Mouse (Mus musculus) midbrain, embryonic 12.5 days (tissue): ENCODE data around the gene Metrn. TPM values are rescaled to one million over a fixed set of nuclear protein-coding genes. Genes with fewer than 3 reads are reported as not detected.

ENCODE experiments used
- ATAC-seq: fragments of 200-750 bp; cut with Nextera tagmentation; 2 replicates; pipeline ENCODE4 v1.8.0; 2017; ENCODE audit warnings: low read depth, moderate TSS enrichment, moderate library complexity; ENCODE audit not compliant: low FRiP score
- H3K27ac ChIP-seq: fragments of 300-500 bp; sonication (generic); replicated peaks from 2 replicates; pipeline ENCODE4 v1.5.1; 2016; ENCODE audit warnings: mild to moderate bottlenecking
- H3K27me3 ChIP-seq: fragments of 300-500 bp; sonication (generic); 2 replicates; pipeline ENCODE4 v1.6.1; 2016; ENCODE audit warnings: mild to moderate bottlenecking
- H3K36me3 ChIP-seq: fragments of 300-500 bp; sonication (generic); 2 replicates; pipeline ENCODE4 v1.6.1; 2016
- H3K4me1 ChIP-seq: fragments of 300-500 bp; sonication (generic); 2 replicates; pipeline ENCODE4 v1.6.1; 2016
- H3K4me2 ChIP-seq: fragments of 300-500 bp; sonication (generic); replicated peaks from 2 replicates; pipeline ENCODE4 v1.6.1; 2016; ENCODE audit warnings: mild to moderate bottlenecking, moderate library complexity
- H3K4me3 ChIP-seq: fragments of 300-500 bp; sonication (generic); 2 replicates; pipeline ENCODE4 v1.5.1; 2016; ENCODE audit warnings: mild to moderate bottlenecking
- H3K9ac ChIP-seq: fragments of 300-500 bp; sonication (generic); replicated peaks from 2 replicates; pipeline ENCODE4 v1.6.1; 2016; ENCODE audit warnings: mild to moderate bottlenecking, moderate library complexity
- H3K9me3 ChIP-seq: fragments of 300-500 bp; sonication (generic); 2 replicates; pipeline ENCODE4 v1.6.1; 2016; ENCODE audit warnings: mild to moderate bottlenecking
- WGBS: fragments of 180-500 bp; shearing (Covaris S2); methylation state at CpG from one replicate; pipeline ENCODE4 v1.1.7; 2016; 5-methylcytosine and 5-hydroxymethylcytosine counted together
- polyA plus RNA-seq: library from polyadenylated mRNA; unstranded; fragments of >200 nt; fragmentation: Nextera tagmentation; extraction: Ambion mirVana; gene quantifications from 2 replicates; pipeline ENCODE4 v1.2.1, GENCODE M21; 2016

The Metrn gene
- polyA plus RNA-seq, result 59.1 and 68.8 TPM in 2 replicates

- Histone ChIP-seq H3K27me3 (peaks cover 5% of the 10 kb centered on the region), H3K36me3 (no peaks in the 10 kb centered on the region), H3K4me3 (peak within 1 kb of the TSS; percentile 80), H3K9me3 (no peaks in the 10 kb centered on the region), H3K4me1 (peaks cover 50% of the 10 kb centered on the region), H3K27ac (peak within 1 kb of the TSS; percentile 93), H3K9ac (peak within 1 kb of the TSS; percentile 75), H3K4me2 (peak within 1 kb of the TSS; percentile 92)
- peak; percentile 77 for ATAC-seq
- WGBS, result under 1% methylated on average over 34 of the region's 35 CpGs
These were observed at the start of gene Metrn for GRCm38 (mm10) chr17:25796951-25797369. Metrn (minus strand) TSS chr17:25797136.

GRCm38 (mm10) chr17:25844396-25844901 lies 47.5 kb upstream of the Metrn start, which contains the start of gene Rhot2:
Rhot2 (minus strand) TSS chr17:25844851.
- Histone ChIP-seq H3K36me3 (peaks cover 53% of the 10 kb centered on the region), H3K27ac (peak within 1 kb of the TSS; percentile 60), H3K27me3 (no peaks in the 10 kb centered on the region), H3K9ac (peak within 1 kb of the TSS; percentile 84), H3K4me2 (peak within 1 kb of the TSS; percentile 89), H3K9me3 (no peaks in the 10 kb centered on the region), H3K4me3 (peak within 1 kb of the TSS; percentile 88), H3K4me1 (peaks cover 19% of the 10 kb centered on the region)
- WGBS, result 3% methylated on average over 19 of the region's 21 CpGs
- ATAC-seq, result peak; percentile 90

- Histone ChIP-seq H3K27ac (peak overlapping the region; percentile 60), H3K27me3 (no peaks in the 10 kb centered on the region), H3K9me3 (no peaks in the 10 kb centered on the region), H3K4me1 (peaks cover 20% of the 10 kb centered on the region), H3K4me2 (peak overlapping the region; percentile 89), H3K36me3 (peaks cover 59% of the 10 kb centered on the region), H3K4me3 (peak overlapping the region; percentile 88), H3K9ac (peak overlapping the region; percentile 84)
- WGBS, result 3% methylated on average over 36 of the region's 38 CpGs
- no peak; the same call in 1 of the 2 replicates for ATAC-seq
These were observed 46.9 kb upstream of the Metrn start for GRCm38 (mm10) chr17:25843636-25844395.

GRCm38 (mm10) chr17:25843122-25843521 lies 46.2 kb upstream of the Metrn start:
- no peak for ATAC-seq
- peak overlapping the region; percentile 89 for H3K4me2 ChIP-seq
- no peaks in the 10 kb centered on the region for H3K9me3 ChIP-seq
- WGBS, result 93% methylated on average over 4 of the region's 4 CpGs
- peaks cover 58% of the 10 kb centered on the region for H3K36me3 ChIP-seq
- H3K9ac ChIP-seq, result peak overlapping the region; percentile 84
- H3K4me3 ChIP-seq, result peak overlapping the region; percentile 88
- peaks cover 23% of the 10 kb centered on the region for H3K4me1 ChIP-seq
- H3K27me3 ChIP-seq, result no peaks in the 10 kb centered on the region
- no peak overlapping the region for H3K27ac ChIP-seq

- peaks cover 54% of the 10 kb centered on the region for H3K36me3 ChIP-seq
- no peaks in the 10 kb centered on the region for H3K27me3 ChIP-seq
- H3K9ac ChIP-seq, result no peak overlapping the region
- ATAC-seq, result no peak
- H3K4me3 ChIP-seq, result no peak overlapping the region
- WGBS, result 85% methylated on average over 3 of the region's 3 CpGs
- H3K4me2 ChIP-seq, result no peak overlapping the region
- no peaks in the 10 kb centered on the region for H3K9me3 ChIP-seq
- H3K27ac ChIP-seq, result no peak overlapping the region
- H3K4me1 ChIP-seq, result peaks cover 29% of the 10 kb centered on the region
These were observed 45.6 kb upstream of the Metrn start for GRCm38 (mm10) chr17:25842509-25842908.

GRCm38 (mm10) chr17:25841117-25841880 lies 44.4 kb upstream of the Metrn start, which contains the start of gene Gm20683:
Gm20683 (minus strand) TSS chr17:25841763.
- H3K36me3 ChIP-seq, result peaks cover 52% of the 10 kb centered on the region
- 98% methylated on average over 22 of the region's 22 CpGs for WGBS
- no peak within 1 kb of the TSS for H3K9ac ChIP-seq
- H3K9me3 ChIP-seq, result no peaks in the 10 kb centered on the region
- no peak within 1 kb of the TSS for H3K4me3 ChIP-seq
- H3K4me1 ChIP-seq, result peaks cover 41% of the 10 kb centered on the region
- no peak for ATAC-seq
- no peak within 1 kb of the TSS for H3K27ac ChIP-seq
- no peak within 1 kb of the TSS for H3K4me2 ChIP-seq
- no peaks in the 10 kb centered on the region for H3K27me3 ChIP-seq

GRCm38 (mm10) chr17:25840519-25840918 lies 43.6 kb upstream of the Metrn start:
- ATAC-seq, result no peak
- peaks cover 45% of the 10 kb centered on the region for H3K36me3 ChIP-seq
- no peaks in the 10 kb centered on the region for H3K9me3 ChIP-seq
- H3K27me3 ChIP-seq, result no peaks in the 10 kb centered on the region
- H3K4me2 ChIP-seq, result no peak overlapping the region
- H3K4me1 ChIP-seq, result peaks cover 49% of the 10 kb centered on the region
- H3K4me3 ChIP-seq, result no peak overlapping the region
- no peak overlapping the region for H3K27ac ChIP-seq
- WGBS, result 92% methylated on average over 6 of the region's 6 CpGs
- no peak overlapping the region for H3K9ac ChIP-seq

GRCm38 (mm10) chr17:25839455-25840235 lies 42.7 kb upstream of the Metrn start:
- no peak overlapping the region for H3K4me2 ChIP-seq
- H3K36me3 ChIP-seq, result peaks cover 48% of the 10 kb centered on the region
- no peak overlapping the region for H3K4me3 ChIP-seq
- no peak overlapping the region for H3K27ac ChIP-seq
- H3K4me1 ChIP-seq, result peaks cover 53% of the 10 kb centered on the region
- ATAC-seq, result no peak
- no peaks in the 10 kb centered on the region for H3K9me3 ChIP-seq
- H3K27me3 ChIP-seq, result no peaks in the 10 kb centered on the region
- WGBS, result 85% methylated on average over 14 of the region's 14 CpGs
- H3K9ac ChIP-seq, result no peak overlapping the region

- Histone ChIP-seq H3K27ac (no peak overlapping the region), H3K4me1 (peaks cover 57% of the 10 kb centered on the region), H3K4me2 (no peak overlapping the region), H3K9me3 (no peaks in the 10 kb centered on the region), H3K9ac (no peak overlapping the region), H3K36me3 (peaks cover 48% of the 10 kb centered on the region), H3K4me3 (no peak overlapping the region), H3K27me3 (no peaks in the 10 kb centered on the region)
- WGBS, result 90% methylated on average over 4 of the region's 4 CpGs
- no peak for ATAC-seq
These were observed 42.0 kb upstream of the Metrn start for GRCm38 (mm10) chr17:25838904-25839303.

- Histone ChIP-seq H3K9ac (peak overlapping the region; percentile 65; the same call in 1 of the 2 replicates), H3K4me3 (peak overlapping the region; percentile 39; the same call in 1 of the 2 replicates), H3K36me3 (peaks cover 47% of the 10 kb centered on the region), H3K9me3 (no peaks in the 10 kb centered on the region), H3K4me1 (peaks cover 53% of the 10 kb centered on the region), H3K4me2 (peak overlapping the region; percentile 65), H3K27me3 (no peaks in the 10 kb centered on the region), H3K27ac (peak overlapping the region; percentile 67)
- 23% methylated on average over 3 of the region's 3 CpGs for WGBS
- no peak for ATAC-seq
These were observed 40.6 kb upstream of the Metrn start for GRCm38 (mm10) chr17:25837533-25837932.

- peak; percentile 20; the same call in 1 of the 2 replicates for ATAC-seq
- Histone ChIP-seq H3K4me3 (peak within 1 kb of the TSS; percentile 39), H3K36me3 (peaks cover 42% of the 10 kb centered on the region), H3K27me3 (no peaks in the 10 kb centered on the region), H3K4me1 (peaks cover 55% of the 10 kb centered on the region), H3K9me3 (no peaks in the 10 kb centered on the region), H3K27ac (peak within 1 kb of the TSS; percentile 67), H3K9ac (peak within 1 kb of the TSS; percentile 65), H3K4me2 (peak within 1 kb of the TSS; percentile 65)
- under 1% methylated on average over 22 of the region's 29 CpGs for WGBS
These were observed 40.1 kb upstream of the Metrn start, which contains the start of gene Rhbdl1 for GRCm38 (mm10) chr17:25837076-25837410. Rhbdl1 (minus strand) TSS chr17:25837295.
